Mouse (Mus musculus) stomach, postnatal 0 days (tissue): ENCODE results near the gene Zdhhc9.

Experiments
- CTCF ChIP-seq: IDR thresholded peaks from 2 replicates; pipeline ENCODE4 v1.5.1; 2016; ENCODE audit warnings: antibody characterized with exemption, low read depth, mild to moderate bottlenecking, moderate library complexity
- EP300 ChIP-seq: optimal IDR thresholded peaks from 2 replicates; pipeline ENCODE3; 2016; ENCODE audit warnings: antibody characterized with exemption

GRCm38 (mm10) chrX:48207761-48208487, 754 bp downstream of the Zdhhc9 start:
- TF ChIP-seq CTCF (no peak), EP300 (no peak)
